Mouse (Mus musculus) limb, embryonic 14.5 days (tissue): ENCODE measurements around the gene Fndc3b. TPM values are rescaled to one million over a fixed set of nuclear protein-coding genes. Genes with fewer than 3 reads are reported as not detected.

Source experiments
- ATAC-seq: fragments of 200-750 bp; cut with Nextera tagmentation; 2 replicates; pipeline ENCODE4 v1.8.0; 2017; ENCODE audit warnings: low read depth, moderate number of reproducible peaks, moderate TSS enrichment; ENCODE audit not compliant: low FRiP score
- DNase-seq: peaks from one replicate; pipeline ENCODE4 v3.0.0-alpha.2; 2015; ENCODE audit warnings: low spot score
- H3K27ac ChIP-seq: fragments of 300-500 bp; sonication (generic); replicated peaks from 2 replicates; pipeline ENCODE4 v1.5.1; 2014; ENCODE audit warnings: low read depth, mild to moderate bottlenecking, low read length, moderate library complexity, mixed read lengths
- H3K27me3 ChIP-seq: fragments of 300-500 bp; sonication (generic); 2 replicates; pipeline ENCODE4 v1.6.1; 2014; ENCODE audit warnings: low read length, mixed read lengths; ENCODE audit not compliant: control insufficient read depth, insufficient read depth
- H3K36me3 ChIP-seq: fragments of 300-500 bp; sonication (generic); 2 replicates; pipeline ENCODE4 v1.6.1; 2014; ENCODE audit warnings: mild to moderate bottlenecking, low read length, moderate library complexity, mixed read lengths; ENCODE audit not compliant: control insufficient read depth, insufficient read depth
- H3K4me1 ChIP-seq: fragments of 300-500 bp; sonication (generic); 2 replicates; pipeline ENCODE4 v1.6.1; 2014; ENCODE audit warnings: antibody characterized with exemption, low read length, mixed read lengths; ENCODE audit not compliant: control insufficient read depth, insufficient read depth
- H3K4me2 ChIP-seq: fragments of 300-500 bp; sonication (generic); replicated peaks from 2 replicates; pipeline ENCODE4 v1.6.1; 2014; ENCODE audit warnings: low read depth, mild to moderate bottlenecking, low read length, moderate library complexity; ENCODE audit not compliant: severe bottlenecking
- H3K4me3 ChIP-seq: fragments of 300-500 bp; sonication (generic); replicated peaks from 2 replicates; pipeline ENCODE4 v1.5.1; 2014; ENCODE audit warnings: low read length
- H3K9ac ChIP-seq: fragments of 300-500 bp; sonication (generic); 2 replicates; pipeline ENCODE4 v1.6.1; 2014; ENCODE audit warnings: mild to moderate bottlenecking, low read depth, low read length, moderate library complexity; ENCODE audit not compliant: severe bottlenecking
- H3K9me3 ChIP-seq: fragments of 300-500 bp; sonication (generic); 2 replicates; pipeline ENCODE4 v1.6.1; 2016; ENCODE audit warnings: low read length; ENCODE audit not compliant: control insufficient read depth
- POLR2A ChIP-seq: fragments of 200-500 bp; IDR thresholded peaks from 2 replicates; pipeline ENCODE4 v1.8.0; 2012; ENCODE audit warnings: inconsistent platforms, mild to moderate bottlenecking, moderate library complexity, borderline replicate concordance; ENCODE audit not compliant: insufficient read depth, insufficient read length; ENCODE audit errors: extremely low read depth
- WGBS: fragments of 180-500 bp; shearing (Covaris S2); extraction: QIAGEN DNeasy Blood & Tissue Kit; methylation state at CpG from one replicate; pipeline ENCODE4 v1.1.7; 2014; 5-methylcytosine and 5-hydroxymethylcytosine counted together
- polyA plus RNA-seq, 2 experiments: library from polyadenylated mRNA; depleted of rRNA in 1 of 2; stranded (reverse) in 1 of 2; unstranded in 1 of 2; fragments of >200 nt; fragmentation: Nextera tagmentation in 1 of 2; extraction: Ambion mirVana in 1 of 2; gene quantifications; 2 replicates each; pipeline versions ENCODE4 v1.2.1 to v1.2.3; 2012 to 2014

The Fndc3b gene
- polyA plus RNA-seq, 2 experiments, result 39.6 to 41.3 TPM

DNA sequence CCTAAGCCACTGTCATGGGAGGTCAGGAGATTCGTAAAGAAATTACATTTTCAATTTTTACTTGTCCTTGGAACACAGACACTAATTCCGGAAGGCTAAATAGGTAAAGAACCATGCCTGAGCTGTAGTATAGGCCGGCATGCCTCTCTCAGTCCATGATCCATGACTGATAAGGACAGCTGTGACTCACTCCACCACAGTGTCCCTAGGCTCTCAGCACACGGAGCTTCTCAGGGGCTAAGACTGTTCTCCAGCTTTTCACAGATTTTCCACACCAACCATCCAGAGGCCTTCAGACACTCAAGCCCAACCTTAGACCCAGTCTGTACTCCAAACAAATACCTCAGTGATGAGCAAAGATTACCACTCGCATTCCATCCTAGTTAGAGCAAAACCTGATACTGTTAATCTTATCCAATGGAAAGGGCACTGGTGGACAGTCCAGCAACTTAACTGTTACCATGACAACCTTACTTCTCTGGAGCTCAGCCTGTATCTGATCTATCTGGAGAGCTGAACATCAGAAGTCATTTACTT, 7.8 kb upstream of the Fndc3b start:
- H3K36me3 ChIP-seq, result no peaks in the 10 kb centered on the region
- no peaks in the 10 kb centered on the region for H3K9me3 ChIP-seq
- no peak for DNase-seq
- ATAC-seq, result no peak; the same call in 1 of the 2 replicates
- H3K27ac ChIP-seq, result no peak overlapping the region
- no peak overlapping the region for H3K4me2 ChIP-seq
- H3K4me3 ChIP-seq, result no peak overlapping the region
- no peak overlapping the region for H3K9ac ChIP-seq
- 79% methylated on average over 5 of the region's 5 CpGs for WGBS
- no peaks in the 10 kb centered on the region for H3K27me3 ChIP-seq
- TF ChIP-seq POLR2A, result no peak
- H3K4me1 ChIP-seq, result no peaks in the 10 kb centered on the region

DNA sequence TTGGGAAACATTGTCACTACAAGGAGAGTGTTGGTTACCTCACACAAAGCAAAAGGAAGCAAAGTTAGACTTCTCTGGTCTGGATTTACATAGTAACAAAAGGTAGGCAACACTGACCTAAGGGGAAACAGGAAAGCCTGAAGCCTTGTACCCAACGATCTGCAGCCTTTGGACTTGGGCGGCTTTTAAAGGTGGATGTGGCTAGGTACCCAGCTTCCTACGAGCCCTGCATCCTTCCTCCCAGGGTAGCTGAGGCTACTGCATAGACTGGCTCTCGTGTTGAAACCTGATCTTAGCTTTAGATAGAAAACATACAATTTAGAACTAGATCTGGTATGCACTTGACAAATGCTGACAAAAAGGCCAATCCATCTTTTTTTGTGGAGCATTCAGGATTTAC, 2.9 kb upstream of the Fndc3b start:
- WGBS, result 64% methylated on average over 4 of the region's 4 CpGs
- Histone ChIP-seq H3K27me3 (no peaks in the 10 kb centered on the region), H3K27ac (no peak overlapping the region), H3K36me3 (no peaks in the 10 kb centered on the region), H3K9ac (no peak overlapping the region), H3K4me1 (no peaks in the 10 kb centered on the region), H3K4me3 (no peak overlapping the region), H3K9me3 (no peaks in the 10 kb centered on the region), H3K4me2 (no peak overlapping the region)
- no peak for ATAC-seq
- DNase-seq, result no peak
- TF ChIP-seq POLR2A, result no peak

DNA sequence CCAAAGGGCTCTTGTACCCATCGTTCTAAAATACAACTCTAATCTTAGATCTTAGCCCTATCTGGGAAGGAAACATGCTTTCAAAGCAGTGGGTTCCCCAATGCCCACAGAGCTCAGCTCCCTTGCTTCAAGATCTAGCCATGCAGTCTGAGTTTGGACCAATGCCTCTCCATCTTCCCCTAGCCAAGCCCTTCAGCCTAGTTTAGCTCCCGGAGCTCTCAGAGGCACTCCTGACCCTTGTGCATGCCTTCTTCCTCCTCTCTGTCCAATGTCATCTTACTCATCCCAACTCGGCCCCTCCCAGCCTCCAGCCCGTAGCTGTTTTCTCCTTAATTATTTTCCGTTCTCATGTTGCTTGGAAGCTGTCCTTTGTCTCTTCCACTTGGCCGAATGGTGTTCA, 1.3 kb upstream of the Fndc3b start:
- TF ChIP-seq POLR2A, result no peak
- Histone ChIP-seq H3K4me3 (no peak overlapping the region), H3K27me3 (no peaks in the 10 kb centered on the region), H3K4me2 (no peak overlapping the region), H3K4me1 (peaks cover 10% of the 10 kb centered on the region; the same call in 1 of the 2 replicates), H3K27ac (no peak overlapping the region), H3K36me3 (no peaks in the 10 kb centered on the region), H3K9me3 (no peaks in the 10 kb centered on the region), H3K9ac (no peak overlapping the region)
- DNase-seq, result no peak
- no peak for ATAC-seq
- 76% methylated on average over 6 of the region's 6 CpGs for WGBS

DNA sequence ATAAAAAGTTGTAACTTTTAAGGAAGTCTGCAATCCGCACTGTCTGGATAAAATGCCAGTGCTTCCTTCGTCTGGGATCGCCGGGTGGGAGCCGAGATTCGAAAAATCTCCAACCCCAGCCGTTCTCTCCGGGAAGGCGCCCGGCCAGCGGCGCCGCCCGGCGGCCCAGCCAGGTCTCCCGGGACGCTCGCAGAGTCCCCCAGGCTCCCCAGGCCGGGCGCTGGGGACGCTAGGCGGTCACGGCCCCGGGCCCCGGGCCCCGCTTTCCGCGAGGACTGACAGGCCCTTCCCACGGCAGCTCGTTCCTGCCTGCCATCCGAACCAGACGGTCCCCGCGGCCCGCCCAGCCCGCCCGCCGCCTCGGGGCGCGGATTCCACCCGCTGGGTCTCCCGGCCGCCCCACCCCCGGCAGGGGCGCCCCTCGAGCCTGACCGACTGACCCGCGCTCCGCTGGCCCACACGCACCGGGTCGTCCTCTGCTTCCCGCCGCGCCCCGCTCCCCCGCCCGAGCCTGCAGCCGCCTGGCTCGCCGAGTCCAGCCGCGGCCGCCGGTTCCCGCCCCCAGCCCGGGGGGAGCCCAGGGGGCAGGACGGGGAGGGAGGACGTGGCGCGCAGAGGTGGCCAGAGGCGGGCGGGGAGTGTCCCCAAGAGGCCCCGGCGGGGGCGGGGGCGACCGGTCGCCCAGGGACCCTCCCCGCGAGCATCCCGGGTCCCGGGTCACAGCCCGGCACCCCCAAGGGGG, 1.0 kb downstream of the Fndc3b start:
- Histone ChIP-seq H3K4me1 (peaks cover 25% of the 10 kb centered on the region), H3K4me3 (peak overlapping the region; percentile 89), H3K4me2 (peak overlapping the region; percentile 46), H3K9me3 (no peaks in the 10 kb centered on the region), H3K27ac (peak overlapping the region; percentile 99), H3K27me3 (no peaks in the 10 kb centered on the region), H3K9ac (peak overlapping the region; percentile 97), H3K36me3 (no peaks in the 10 kb centered on the region)
- no peak for TF ChIP-seq POLR2A
- DNase-seq, result peak; percentile 28
- ATAC-seq, result peak; percentile 59
- under 1% methylated on average over 40 of the region's 86 CpGs for WGBS

DNA sequence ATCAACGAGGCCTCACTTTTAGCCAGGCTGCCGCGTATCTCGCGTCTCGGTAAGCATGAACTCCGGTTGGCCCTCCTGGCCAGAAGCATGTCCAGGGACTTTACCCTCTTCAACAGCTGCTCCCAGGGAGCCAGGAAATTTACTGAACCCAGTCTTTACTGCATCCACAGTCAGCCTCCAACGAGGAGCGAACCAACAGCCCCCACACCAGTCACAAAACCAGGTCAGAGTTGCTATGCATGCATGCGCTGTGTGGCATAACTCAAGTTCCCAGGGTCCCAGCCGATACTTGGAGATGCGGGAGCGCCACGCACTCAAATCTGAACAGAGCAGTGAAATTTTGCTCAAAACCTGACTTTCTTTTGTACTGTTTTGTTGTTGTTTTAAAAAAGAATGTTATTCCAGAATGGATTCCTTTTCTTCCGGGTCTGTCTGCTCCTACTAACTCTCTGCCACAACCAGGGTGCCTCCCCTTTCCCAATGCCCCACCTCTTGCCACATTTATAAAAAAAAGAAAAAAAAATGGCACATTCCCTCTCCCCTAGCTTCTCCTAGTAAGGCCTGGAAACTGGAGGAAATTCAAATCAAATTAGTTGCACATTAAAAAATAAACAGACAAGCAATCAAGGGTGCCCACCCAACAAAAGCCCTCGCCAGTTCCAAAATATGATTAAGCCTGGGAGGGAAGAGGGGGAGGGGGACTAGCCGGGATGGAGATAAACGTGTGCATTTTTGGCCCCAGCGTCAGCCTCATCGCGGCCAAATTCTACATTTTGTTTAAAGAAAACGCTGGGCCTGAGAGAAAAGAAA, 1.8 kb downstream of the Fndc3b start:
- ATAC-seq (no peak), DNase-seq (peak; percentile 42)
- peak overlapping the region; percentile 46 for H3K4me2 ChIP-seq
- H3K4me3 ChIP-seq, result peak overlapping the region; percentile 89
- no peaks in the 10 kb centered on the region for H3K27me3 ChIP-seq
- peaks cover 33% of the 10 kb centered on the region for H3K4me1 ChIP-seq
- TF ChIP-seq POLR2A, result no peak
- peak overlapping the region; percentile 97 for H3K9ac ChIP-seq
- H3K36me3 ChIP-seq, result no peaks in the 10 kb centered on the region
- WGBS, result 3% methylated on average over 22 of the region's 22 CpGs
- H3K9me3 ChIP-seq, result no peaks in the 10 kb centered on the region
- peak overlapping the region; percentile 99 for H3K27ac ChIP-seq
